Mouse (Mus musculus): ENCODE measurements at regions not wholly inside any gene's neighbourhood (a gene's known extent, or its start where the extent isn't known, plus 50 kb on each side); places are given as distances from the start of the nearest gene placed in this dataset.
A peak's percentile ranks its signal among the peaks of the same experiment; 100 is the strongest.

DNA sequence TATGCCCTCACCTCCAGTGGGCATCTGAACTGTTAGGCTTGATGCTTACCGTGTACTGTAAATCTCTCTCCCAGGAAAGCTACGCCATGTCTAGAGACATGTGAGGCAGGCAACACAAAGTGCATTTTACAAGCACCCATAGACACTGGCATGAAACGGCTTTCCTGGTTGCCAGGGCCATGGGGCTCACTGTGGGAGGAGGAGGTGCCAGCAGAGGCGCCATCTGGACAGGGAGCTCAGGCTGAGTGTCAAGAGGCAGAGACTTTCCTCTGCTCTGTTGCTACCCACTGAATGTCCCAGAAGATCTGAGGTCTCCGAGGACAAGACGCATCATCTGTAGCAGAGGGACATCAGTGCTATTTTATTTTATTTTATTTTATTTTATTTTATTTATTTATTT, 608.7 kb downstream of the Vrk1 start:
- peak; percentile 76 for DNase-seq

DNA sequence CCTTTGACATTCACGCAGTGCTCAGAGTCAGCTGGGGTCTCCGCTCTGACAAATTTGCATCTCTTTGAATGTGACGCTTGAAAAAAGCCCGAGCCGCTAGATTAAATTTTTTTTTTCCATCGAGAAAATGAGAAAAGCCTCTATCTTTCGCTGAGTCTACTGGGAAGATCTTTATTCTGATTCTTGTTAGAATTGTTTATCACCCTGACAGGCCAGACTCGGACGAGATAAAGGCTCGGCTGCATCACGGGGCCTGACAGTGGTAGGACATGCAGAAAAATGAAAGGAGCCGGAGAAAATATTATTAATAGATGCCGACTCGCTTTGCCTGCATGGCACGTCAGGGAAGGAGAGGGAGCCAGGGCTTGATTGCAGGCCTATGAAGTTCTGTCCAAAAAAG, 616.8 kb downstream of the Vrk1 start:
- no peak for DNase-seq

DNA sequence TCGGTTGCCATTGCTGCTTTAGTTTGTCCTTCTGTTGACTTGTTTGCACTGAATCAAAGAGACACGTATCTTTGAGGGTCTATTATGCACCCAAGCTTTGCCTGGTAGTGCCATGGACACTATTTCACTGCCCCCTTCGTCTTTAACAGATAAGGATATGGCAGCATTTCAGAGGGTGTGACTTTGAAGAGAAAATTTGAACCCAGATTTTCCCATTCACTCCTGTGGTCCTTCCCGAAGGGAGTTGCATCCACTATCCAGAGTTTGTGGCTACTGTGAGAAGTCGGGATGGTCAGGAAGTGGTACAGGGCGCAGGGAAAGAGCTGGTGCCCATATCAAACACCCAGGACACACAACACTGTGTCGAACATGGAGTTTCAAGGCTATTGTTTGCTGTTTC, 622.5 kb downstream of the Vrk1 start:
- DNase-seq: no peak

DNA sequence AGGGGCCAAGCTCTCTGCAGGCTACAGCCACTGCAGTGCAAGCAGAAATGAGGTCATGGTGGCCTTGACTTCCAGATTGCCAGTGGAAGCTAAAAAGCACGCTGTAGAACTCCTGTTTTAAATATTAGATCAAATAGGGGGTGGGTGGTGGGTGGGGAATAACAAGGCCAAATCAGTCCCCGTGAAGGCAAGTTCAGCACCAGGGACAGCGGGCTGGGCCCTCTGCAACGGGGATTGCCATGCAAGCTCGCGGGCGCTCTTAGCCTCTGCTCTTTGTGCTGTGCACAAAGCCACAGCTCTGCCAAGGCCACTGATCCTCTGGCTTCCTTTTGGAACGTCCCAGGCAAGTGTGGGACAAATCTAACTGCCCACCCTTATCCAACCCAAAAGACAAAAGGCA, 623.1 kb downstream of the Vrk1 start:
- DNase-seq: no peak

DNA sequence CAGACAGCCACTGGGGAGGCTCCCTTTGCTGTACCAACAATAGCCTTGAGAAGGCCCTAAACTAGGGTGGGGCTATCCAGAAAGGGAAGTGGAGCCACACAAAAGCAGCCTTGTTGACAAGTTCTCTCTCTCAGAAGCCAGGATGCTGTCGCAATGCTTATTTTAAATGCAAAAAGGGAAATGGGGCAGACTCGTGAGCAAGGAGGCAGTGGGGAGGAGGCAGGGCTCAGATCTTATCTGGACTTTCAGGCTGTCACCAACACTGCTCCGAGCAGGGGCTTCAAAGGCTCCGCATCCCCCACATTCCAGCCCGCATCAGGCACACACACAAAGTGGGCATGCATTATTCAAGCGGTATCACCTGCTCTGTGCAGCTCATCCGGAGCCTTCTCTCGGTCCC, 648.3 kb downstream of the Vrk1 start:
- DNase-seq: no peak

DNA sequence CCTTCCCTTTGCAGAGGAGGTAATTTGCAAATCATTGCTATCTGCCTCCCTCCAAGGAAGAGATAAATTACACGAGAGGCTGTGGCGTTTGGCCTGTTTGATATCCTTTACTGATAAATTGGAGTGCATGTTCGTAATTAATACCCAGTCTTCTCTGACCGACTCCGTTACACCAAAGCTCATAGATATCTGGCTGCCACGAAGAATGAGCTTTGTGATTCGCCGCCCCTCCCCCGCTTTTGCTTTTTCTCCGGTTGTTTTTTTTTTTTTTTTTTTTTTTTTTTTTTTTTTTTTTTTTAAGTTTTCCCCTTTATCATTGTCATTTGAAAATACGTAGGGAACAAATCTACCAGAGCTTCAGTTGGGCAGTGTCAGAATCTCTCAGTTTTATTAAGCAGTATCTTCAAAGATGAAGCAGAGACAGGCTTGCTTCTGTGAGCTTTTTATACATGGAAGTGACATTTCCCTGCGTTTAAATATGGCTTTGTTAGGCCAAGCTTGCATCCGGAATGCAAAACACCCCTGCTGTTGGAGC, 663.3 kb downstream of the Vrk1 start:
- DNase-seq: no peak

DNA sequence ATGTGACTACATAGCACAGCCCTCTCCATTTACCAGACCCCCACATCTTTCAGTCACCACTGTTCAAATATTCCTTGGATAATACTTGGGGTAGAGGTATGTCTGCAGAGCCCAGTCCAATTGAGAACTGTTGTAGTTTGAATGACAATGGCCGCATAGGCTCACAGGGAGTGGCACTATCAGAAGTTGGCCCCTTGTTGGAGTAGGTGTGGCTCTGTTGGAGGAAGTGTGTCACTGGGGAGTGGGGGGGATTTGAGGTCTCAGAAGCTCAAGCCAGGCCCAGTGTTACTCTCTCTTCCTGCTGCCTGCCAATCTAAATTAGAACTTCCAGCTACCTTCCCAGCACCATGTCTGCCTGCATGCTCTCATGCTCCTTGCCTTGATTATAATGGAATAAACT, 664.7 kb downstream of the Vrk1 start:
- no peak for DNase-seq

DNA sequence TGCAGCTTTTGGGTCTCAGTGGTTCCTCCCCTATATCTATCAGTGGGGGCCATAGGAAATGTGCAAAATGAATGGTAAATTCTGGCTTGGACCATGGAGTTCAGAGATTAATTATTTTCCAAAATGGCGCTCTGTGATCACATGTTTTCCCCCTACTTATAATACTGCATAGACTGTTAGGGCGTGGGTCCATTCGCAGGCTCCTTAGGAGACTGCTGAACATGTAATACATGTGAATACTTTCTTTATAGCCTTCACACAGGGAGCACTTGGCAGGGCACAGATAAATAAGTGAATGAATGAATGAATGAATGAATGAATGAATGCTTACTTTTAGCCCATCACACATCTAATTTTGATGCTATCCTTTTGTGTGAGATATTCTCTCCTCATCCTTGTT, 666.1 kb downstream of the Vrk1 start:
- DNase-seq: no peak

DNA sequence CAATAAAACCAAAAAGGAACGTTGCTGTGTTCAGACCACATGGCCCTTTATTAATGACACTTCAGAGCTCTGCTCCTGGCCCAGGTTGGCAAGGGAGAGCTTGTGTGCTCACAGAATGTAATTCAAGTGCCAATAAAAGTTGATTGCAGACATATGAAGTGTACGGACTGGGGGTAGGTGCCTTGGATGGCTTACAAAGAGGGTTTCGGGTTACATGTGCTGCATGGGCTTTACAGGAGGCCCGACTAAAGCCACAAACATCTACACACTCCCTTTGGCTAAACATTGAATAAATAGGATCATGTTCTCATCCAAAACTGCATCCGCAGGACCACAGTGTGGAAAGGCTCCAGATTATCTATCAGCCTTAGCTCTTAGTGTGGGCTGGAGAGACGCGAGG, 666.5 kb downstream of the Vrk1 start:
- DNase-seq: no peak

DNA sequence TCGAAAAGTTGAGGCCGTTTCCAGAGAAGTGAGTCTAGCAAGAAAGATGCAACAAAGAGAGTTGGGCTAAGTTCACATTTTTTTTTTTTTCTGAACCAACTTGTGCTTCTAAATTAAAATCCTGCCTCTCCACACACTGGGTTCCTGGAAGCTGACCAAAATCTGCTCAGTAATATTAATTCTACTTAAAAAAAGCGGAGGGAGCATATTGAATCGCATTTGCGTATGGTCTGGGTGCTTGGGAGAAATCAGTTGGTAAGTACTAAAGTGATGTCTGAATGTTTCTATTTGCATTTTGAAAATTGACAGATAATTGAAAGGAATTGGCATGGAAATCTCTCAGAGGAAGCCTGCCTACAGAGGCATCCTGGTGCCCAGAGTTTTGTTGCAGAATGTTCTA, 676.0 kb downstream of the Vrk1 start:
- no peak for DNase-seq

DNA sequence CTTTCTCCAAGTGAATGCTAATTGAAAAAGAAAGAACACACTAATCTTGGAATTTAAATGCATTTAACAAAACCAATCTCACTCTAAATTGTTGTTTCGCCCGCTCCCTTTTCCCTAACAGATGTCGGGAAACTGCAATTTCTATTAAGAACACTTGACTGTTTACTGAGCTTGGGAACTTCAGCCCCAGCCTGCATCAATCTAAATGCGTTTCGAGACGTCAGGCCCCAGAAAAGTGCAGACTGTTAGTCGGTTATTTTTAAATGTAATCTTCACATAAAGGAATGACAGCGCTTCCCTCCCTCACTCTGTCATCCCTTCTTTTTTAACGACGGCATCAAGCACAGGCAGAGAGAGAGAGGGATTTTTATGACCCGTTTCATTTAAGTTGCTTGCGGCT, 677.7 kb downstream of the Vrk1 start:
- DNase-seq: no peak

DNA sequence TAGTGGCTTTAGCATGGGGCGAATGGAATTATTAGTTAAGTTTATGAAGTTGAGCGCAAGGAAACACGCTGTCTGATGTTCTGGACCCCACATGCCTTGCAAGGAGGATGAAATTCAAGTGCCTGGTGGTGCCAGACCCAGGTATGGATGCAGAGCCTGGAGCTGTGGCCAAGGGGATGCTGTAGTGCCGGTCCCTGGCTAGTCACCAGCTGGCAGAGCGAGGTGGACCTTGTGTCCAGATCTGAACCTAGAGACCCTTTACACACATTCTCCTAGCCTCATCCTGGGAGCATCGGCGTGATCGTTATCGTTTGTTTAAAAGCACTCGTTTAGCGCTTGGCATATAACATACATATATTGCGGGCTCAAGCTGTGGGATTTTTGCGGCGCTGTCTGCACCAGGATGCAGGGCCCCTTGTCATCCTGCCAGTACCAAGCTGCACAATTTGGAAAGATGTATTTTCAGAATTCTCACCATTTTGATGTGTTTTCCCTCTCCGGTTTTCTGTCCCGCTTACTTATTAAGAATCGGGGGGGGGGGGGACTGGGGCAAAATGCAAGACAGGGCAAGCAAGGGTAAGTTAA, 678.2 kb downstream of the Vrk1 start:
- DNase-seq: no peak

DNA sequence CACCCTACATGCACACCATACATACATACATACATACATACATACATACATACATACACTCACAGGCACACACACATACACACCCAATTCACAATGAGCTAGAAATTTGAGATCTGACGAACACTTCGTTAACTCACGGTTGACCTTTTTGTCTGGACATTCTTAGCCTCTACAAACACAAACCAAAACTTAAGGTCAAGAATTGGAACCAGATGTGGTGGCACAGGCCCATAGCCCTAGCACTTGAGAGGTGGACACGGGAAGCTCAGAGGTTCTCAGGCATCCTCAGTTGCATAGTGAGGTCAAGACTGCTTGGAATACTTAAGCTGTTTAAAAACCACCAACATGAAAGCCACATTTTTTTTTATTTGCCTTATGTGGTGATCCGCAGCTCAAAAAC, 692.9 kb downstream of the Vrk1 start:
- no peak for DNase-seq

DNA sequence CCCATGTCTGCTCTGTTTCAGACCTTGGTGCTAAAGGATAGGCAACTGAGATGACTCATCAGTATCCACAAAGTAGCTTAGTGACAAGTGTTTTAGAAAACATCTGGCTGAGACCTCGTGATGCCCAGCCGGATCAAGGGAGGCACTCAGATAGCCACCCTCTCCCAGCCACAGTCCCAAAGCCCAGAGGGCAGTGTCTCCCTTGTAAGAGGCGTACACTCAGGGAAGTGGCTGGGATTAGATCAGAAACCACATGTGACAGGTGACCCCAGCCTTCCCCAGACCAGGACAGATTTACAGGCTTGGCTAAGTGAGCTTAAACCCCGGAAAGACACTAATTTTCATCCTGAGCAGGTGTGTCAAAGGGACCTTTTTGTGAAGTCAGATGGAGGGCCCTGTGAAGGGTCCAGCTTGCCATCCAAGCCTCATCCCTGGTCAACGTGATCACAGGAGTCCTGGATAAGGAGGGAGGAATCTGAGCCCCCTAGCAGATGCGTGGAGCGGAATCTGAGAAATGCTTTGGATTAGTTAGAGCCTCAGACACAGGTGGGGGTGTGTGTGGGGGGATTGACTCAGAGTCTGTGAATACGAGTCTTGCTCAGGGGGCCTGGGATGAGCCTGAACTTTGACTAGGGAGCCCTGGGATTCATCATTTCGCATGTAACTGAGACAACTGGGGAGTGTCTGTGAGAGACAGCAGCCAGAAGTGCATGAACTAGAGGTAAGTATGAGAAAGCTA, 711.4 kb downstream of the Vrk1 start:
- DNase-seq: no peak

DNA sequence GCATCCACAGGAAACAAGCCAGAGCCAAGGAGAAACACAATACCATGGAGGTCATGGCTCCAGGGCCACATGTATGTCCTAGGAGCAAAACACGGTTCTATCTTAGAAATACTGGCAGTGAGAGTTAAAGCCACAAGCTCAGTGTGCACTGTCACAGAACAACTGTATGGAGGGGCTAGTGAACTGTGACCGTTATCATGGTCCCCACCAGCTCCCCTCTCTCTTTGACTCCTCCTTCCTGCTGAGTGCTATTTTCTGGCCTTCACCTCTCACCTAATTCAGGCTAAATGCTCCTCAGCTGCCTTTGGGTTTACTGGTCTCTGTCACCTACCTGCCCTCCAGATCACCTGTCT, 712.0 kb downstream of the Vrk1 start:
- no peak for DNase-seq

DNA sequence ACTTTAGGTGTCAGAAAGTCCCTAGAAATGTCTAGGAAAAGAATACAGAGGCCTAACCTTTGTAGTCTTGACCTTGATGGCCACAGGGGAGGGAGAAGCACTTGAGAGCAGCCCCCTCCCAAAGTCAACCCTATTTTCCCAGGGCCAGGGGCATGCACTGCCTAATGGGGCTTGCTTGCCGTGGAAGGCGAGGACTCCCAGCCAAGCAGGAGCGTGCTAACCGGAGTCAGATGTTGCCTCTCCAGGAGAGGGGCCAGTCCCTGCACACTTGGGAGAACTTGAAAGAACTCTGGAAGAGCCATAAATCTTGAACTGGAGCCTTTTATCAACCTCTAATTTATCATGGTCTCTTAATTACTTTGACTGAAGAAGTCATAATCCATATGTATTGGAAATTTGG, 712.7 kb downstream of the Vrk1 start:
- no peak for DNase-seq

DNA sequence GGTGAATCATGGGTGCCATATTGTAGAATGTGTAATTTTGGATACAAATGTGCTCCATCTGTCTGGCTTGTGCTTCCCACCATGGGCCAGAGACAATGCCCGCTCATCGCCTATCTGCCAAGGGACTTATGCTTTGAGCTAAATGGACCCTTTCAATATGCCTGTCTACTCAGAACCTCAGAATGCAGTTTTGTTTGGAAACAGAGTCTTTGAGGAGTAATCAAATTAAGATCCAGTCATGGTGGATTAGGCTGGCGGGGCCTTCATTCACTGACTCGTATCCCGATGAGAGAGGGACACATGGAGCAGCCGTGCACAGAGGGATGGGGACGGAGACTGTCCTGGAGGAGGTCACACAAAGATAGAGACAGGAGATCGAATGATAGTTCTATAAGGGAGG, 716.9 kb downstream of the Vrk1 start:
- DNase-seq: no peak

DNA sequence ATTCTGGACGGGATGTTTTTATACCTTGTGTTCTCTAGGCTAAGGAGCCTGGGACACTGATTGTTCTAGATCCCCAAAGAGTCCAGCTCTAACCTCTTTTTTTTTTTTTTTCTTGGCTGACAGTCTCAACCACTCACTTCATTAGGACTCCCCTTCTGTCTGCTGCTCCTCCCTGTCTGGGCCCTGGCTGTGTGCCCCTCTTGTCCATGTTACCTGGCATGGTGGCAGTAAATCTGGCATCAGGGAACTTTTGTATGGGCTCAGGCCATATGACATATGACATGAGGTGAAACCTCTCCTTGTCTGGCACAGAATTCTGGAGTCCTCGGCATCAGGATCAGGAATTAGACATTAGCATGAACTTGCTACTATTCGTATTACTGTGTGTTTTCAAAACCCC, 717.5 kb downstream of the Vrk1 start:
- DNase-seq: no peak

DNA sequence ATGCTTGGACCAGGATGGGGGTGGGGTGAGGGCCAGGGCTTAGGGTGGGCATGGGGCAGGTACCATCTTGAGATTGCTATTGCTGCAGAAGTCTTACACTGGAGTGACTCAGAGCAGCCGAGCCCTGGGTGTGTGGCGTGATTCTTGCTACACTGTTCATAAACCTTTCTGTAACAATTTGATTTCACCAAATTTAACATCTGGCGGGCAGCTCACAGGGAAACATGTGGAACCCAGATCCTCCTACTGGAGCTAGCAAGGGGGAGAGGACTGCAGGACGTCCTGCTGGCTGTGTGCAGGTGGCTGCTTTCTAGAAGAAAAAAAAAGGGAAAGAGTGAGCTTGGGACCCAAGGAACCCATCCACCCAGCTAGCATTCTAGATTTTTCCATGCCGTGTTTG, 719.7 kb downstream of the Vrk1 start:
- DNase-seq: no peak

DNA sequence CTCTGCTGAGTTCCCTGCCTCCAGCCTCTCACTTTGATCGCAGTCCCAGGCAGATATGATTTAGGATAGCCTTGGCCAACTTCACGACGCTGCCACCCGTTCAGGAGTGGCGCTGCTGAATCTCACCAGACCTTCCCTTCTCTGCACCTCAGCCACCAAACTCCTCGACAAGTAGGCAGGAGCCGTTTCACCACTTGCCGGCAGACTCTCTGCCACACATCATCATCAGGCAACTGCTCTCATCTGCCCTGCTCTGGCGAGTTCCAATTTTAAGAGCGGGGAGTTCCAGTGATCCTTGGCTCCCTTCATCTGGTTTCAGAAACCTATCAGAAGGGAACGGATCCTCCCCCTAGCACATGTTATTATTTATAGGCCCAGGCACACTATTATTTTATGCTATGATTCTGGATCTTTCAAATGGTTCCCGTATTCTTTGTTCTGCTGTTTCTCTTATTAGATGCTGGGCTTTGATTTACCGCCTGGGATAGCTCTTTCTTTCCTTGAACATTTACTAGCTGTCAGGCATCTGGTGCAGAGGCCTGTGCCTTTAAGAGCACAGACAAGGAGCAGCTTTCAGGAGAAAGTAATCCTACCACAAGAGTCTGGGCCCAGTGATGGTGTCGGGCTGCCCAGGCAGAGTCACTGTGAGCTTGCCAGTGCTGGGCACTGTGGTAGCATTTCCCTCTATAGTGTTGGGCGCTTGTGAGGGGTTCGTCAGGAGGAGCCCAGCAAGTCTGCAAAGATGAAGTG, 722.3 kb downstream of the Vrk1 start:
- DNase-seq: no peak

DNA sequence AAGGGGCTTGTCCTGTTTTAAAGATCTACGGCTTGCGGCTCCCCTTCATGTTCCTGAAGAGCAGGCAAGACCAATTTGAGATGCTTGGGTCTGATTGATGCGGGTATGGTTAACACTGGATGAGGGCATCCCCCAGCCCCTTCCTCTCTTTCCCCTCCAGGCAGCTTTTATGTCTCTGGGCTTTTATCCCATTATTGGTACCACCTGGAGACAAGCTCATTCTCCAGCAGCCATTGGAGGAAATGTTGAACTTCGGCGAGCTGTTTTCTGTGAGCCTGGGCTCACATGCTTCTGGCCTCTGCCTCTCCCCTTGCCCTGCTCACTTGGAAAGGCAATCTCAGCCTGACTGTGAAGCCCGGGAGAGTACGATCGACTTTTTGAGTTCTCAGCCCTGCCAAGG, 738.7 kb downstream of the Vrk1 start:
- DNase-seq: no peak

DNA sequence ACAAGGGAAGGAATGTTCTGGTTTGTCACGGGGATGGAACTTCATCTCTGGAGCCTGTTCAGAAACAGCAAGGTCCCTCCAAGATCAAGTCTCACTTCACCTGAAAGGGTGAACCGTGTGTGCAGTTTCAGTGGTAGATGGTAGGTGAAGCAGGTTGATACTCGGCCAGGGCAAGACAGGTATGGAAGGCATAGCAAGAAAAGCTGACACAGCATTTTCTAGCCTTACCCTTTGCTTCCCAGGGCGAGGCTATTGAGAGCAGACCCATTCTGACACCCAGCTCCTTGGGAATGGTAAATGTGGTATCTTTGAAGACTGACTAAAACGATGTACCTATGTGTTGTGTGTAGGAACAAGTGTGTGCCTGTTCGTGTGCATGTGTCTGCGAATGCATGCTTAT, 724.9 kb upstream of the 3110018I06Rik start:
- no peak for DNase-seq

DNA sequence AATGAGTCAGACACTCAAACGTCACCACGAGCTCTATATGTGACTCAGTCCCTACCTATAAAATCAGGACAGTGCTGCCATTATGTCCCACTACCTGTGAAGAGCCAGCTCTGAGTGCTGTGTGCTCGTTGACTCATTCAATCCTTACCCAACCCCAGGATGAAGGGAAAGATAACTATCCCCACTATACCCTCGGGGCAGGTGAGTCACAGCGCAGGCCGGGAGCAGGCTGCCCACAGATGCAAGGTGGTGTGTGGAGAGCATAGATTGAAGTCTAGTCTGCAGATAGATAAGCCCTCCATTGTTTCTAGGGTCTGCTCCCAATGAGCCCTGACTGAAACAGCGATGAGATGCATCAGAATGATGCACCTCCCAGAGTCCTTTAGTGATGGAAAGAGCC, 723.9 kb upstream of the 3110018I06Rik start:
- DNase-seq: no peak

DNA sequence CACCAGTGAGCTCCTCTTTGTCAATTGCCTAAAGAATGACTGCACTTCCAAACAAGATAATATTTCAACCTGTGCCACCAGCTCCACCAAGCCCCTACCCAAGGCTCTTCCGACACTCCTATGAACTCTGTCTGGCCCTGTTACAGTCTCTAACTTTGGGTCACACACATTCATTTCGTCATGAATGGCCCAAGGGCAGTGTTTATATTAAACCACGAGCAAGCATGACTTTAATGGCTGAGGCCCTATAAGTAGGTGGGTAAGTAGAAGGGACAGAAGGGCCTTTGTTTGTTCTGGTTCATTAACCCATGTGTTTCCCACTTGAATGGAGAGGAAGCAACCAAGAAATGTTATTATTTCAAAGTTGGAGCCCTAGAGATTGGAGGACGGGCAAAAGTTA, 714.9 kb upstream of the 3110018I06Rik start:
- DNase-seq: no peak
